Mouse (Mus musculus): ENCODE measurements around the gene Uqcc1.
A peak's percentile ranks its signal among the peaks of the same experiment; 100 is the strongest.

DNA sequence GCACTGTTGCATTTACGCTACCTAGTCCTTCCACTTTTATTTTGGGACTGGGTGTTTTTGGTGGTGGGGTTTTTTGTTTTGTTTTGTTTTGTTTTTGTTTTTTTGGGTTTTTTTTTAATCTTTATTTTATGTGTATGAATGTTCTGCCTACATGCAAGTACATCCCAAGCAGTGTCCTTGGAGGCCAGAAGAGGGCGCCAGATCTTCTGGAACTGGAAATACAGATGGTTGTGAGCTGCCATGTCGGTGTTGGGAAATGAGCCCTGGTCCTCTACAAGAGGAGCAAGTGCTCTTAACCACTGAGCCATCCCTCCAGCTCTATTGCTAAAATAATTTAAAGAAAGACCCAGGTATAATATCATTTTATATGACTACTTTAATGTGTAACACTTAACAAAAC is 127.3 kb downstream of the Uqcc1 start:
- TF ChIP-seq CTCF (IDR thresholded peaks at IDR 0.05; ENCODE audit: low read depth, low read length), result 0 out of 2 replicates have a peak, but pooled peaks have one; percentile 17
- TF ChIP-seq GATA1 (IDR thresholded peaks at IDR 0.05; ENCODE audit: borderline replicate concordance, low read length), result no peak
- TF ChIP-seq GATA2 (IDR thresholded peaks at IDR 0.05; ENCODE audit: borderline replicate concordance, low read depth, low read length), result no peak

All from G1E (cell line).